Mouse (Mus musculus): ENCODE data around the gene Ppargc1a. TPM values are rescaled to one million over a fixed set of nuclear protein-coding genes. Genes with fewer than 3 reads are reported as not detected.

The Ppargc1a gene
- total and polyA plus RNA-seq, 3 experiments, result not detected

- in situ Hi-C loops (cut with MboI; ENCODE audit: low pct_ligation_motif_present, low pct_unique_long_range_greater_than_20kb, low sequenced_read_pairs), result no loop called here
- DNase-seq (ENCODE audit: extremely low read depth), result no peak
- no peak overlapping the region for H3K4me3 ChIP-seq (replicated peaks in 1 of 3; ENCODE audit: low read depth in 2 of 3, low read length in 2 of 3, poor library complexity in 1 of 3)
- dilution Hi-C loops (cut with MboI; ENCODE audit: extremely low pct_ligation_motif_present, extremely low pct_unique_long_range_greater_than_20kb, low sequenced_read_pairs), result no loop called here
- no peak overlapping the region for H3K9ac ChIP-seq (ENCODE audit: insufficient read depth, low read depth)
- H3K27me3 ChIP-seq (replicated peaks), result no peaks in the 10 kb centered on the region
- no peak overlapping the region for H3K4me2 ChIP-seq (ENCODE audit: insufficient read depth, low read depth, poor library complexity, severe bottlenecking)
- H3K9me3 ChIP-seq (replicated peaks; ENCODE audit: low read length), result peaks cover 16% of the 10 kb centered on the region
- H3K4me1 ChIP-seq (ENCODE audit: control insufficient read depth in 1 of 2, insufficient read depth in 2 of 2), result no peaks in the 10 kb centered on the region
- no peaks in the 10 kb centered on the region for H3K36me3 ChIP-seq (replicated peaks in 1 of 2; ENCODE audit: control insufficient read depth in 1 of 2, insufficient read depth in 1 of 2, low read length in 1 of 2)
- no peaks in the 10 kb centered on the region for H3K79me2 ChIP-seq (replicated peaks; ENCODE audit: control insufficient read depth, extremely low read depth, insufficient read depth, poor library complexity, severe bottlenecking)
- no peak overlapping the region for H3K27ac ChIP-seq (ENCODE audit: insufficient read depth, low read depth)
- TF ChIP-seq USF2 (conservative IDR thresholded peaks at IDR 0.05; ENCODE audit: low read depth, low read length) (no peak), RAD21 (IDR thresholded peaks at IDR 0.05; ENCODE audit: low read depth, low read length) (no peak), NELFE (IDR thresholded peaks at IDR 0.05; ENCODE audit: low read depth, low read length) (no peak), E2F4 (IDR thresholded peaks at IDR 0.05; ENCODE audit: insufficient replicate concordance, low read depth, low read length) (no peak), ELF1 (IDR thresholded peaks at IDR 0.05; ENCODE audit: low read depth, low read length) (no peak), PAX5 (IDR thresholded peaks at IDR 0.05; ENCODE audit: low read length) (no peak), ZC3H11A (IDR thresholded peaks at IDR 0.05; ENCODE audit: low read depth, low read length) (no peak), MAX (IDR thresholded peaks at IDR 0.05; ENCODE audit: low read length) (no peak), MEF2A (IDR thresholded peaks at IDR 0.05; ENCODE audit: borderline replicate concordance, low read depth, low read length) (no peak), BHLHE40 (IDR thresholded peaks at IDR 0.05; ENCODE audit: low read depth, low read length) (no peak), EP300 (IDR thresholded peaks at IDR 0.05; ENCODE audit: low read length) (no peak), MYC (IDR thresholded peaks at IDR 0.05; ENCODE audit: low read depth, low read length) (no peak), UBTF (IDR thresholded peaks at IDR 0.05; ENCODE audit: low read depth, low read length) (no peak), GABPA (IDR thresholded peaks at IDR 0.05; ENCODE audit: insufficient replicate concordance, low read depth, low read length) (no peak), MAZ (IDR thresholded peaks at IDR 0.05; ENCODE audit: low read depth, low read length) (no peak)
Observed at GRCm38 (mm10) chr5:51565672-51566071, 1.9 kb downstream of the Ppargc1a start.

GRCm38 (mm10) chr5:51565038-51565437 lies 2.5 kb downstream of the Ppargc1a start:
- in situ Hi-C loops (cut with MboI; ENCODE audit: low pct_ligation_motif_present, low pct_unique_long_range_greater_than_20kb, low sequenced_read_pairs), result no loop called here
- DNase-seq (ENCODE audit: extremely low read depth), result no peak

More at GRCm38 (mm10) chr5:51565038-51565437, 2.5 kb downstream of the Ppargc1a start:
- Histone ChIP-seq H3K4me2 (ENCODE audit: insufficient read depth, low read depth, poor library complexity, severe bottlenecking) (no peak overlapping the region), H3K79me2 (replicated peaks; ENCODE audit: control insufficient read depth, extremely low read depth, insufficient read depth, poor library complexity, severe bottlenecking) (no peaks in the 10 kb centered on the region), H3K4me3 (replicated peaks in 1 of 3; ENCODE audit: low read depth in 2 of 3, low read length in 2 of 3, poor library complexity in 1 of 3) (no peak overlapping the region), H3K36me3 (replicated peaks in 1 of 2; ENCODE audit: control insufficient read depth in 1 of 2, insufficient read depth in 1 of 2, low read length in 1 of 2) (no peaks in the 10 kb centered on the region), H3K27ac (ENCODE audit: insufficient read depth, low read depth) (no peak overlapping the region), H3K9ac (ENCODE audit: insufficient read depth, low read depth) (no peak overlapping the region), H3K4me1 (ENCODE audit: control insufficient read depth in 1 of 2, insufficient read depth in 2 of 2) (no peaks in the 10 kb centered on the region), H3K27me3 (replicated peaks) (no peaks in the 10 kb centered on the region), H3K9me3 (replicated peaks; ENCODE audit: low read length) (peaks cover 16% of the 10 kb centered on the region)
- dilution Hi-C loops (cut with MboI; ENCODE audit: extremely low pct_ligation_motif_present, extremely low pct_unique_long_range_greater_than_20kb, low sequenced_read_pairs), result no loop called here
- TF ChIP-seq CTCF (conservative IDR thresholded peaks at IDR 0.05 in 1 of 2, IDR thresholded peaks at IDR 0.05 in 1 of 2; ENCODE audit: low read depth in 2 of 2, low read length in 2 of 2) (no peak), JUND (conservative IDR thresholded peaks at IDR 0.05; ENCODE audit: low read depth, low read length) (no peak), RAD21 (IDR thresholded peaks at IDR 0.05; ENCODE audit: low read depth, low read length) (no peak), NRF1 (IDR thresholded peaks at IDR 0.05; ENCODE audit: low read depth, low read length) (no peak), POLR2AphosphoS2 (IDR thresholded peaks at IDR 0.05; ENCODE audit: low read depth, low read length) (no peak), SMC3 (IDR thresholded peaks at IDR 0.05; ENCODE audit: low read depth, low read length) (no peak), ELF1 (IDR thresholded peaks at IDR 0.05; ENCODE audit: low read depth, low read length) (no peak), GABPA (IDR thresholded peaks at IDR 0.05; ENCODE audit: insufficient replicate concordance, low read depth, low read length) (no peak), NELFE (IDR thresholded peaks at IDR 0.05; ENCODE audit: low read depth, low read length) (no peak), USF1 (IDR thresholded peaks at IDR 0.05; ENCODE audit: low read depth, low read length) (no peak), POLR2A (IDR thresholded peaks at IDR 0.05; ENCODE audit: low read depth, low read length) (no peak), CHD1 (IDR thresholded peaks at IDR 0.05; ENCODE audit: low read depth, low read length) (no peak), MYC (IDR thresholded peaks at IDR 0.05; ENCODE audit: low read depth, low read length) (no peak), USF2 (conservative IDR thresholded peaks at IDR 0.05; ENCODE audit: low read depth, low read length) (no peak), EP300 (IDR thresholded peaks at IDR 0.05; ENCODE audit: low read length) (no peak), ETS1 (conservative IDR thresholded peaks at IDR 0.05; ENCODE audit: low read depth, low read length) (no peak), TCF12 (IDR thresholded peaks at IDR 0.05; ENCODE audit: low read depth, low read length) (no peak)

Data from CH12.LX (cell line).